Mouse (Mus musculus) hindlimb bud, embryonic 11.5 days (tissue): Measurements from ENCODE around the gene Kif28.
"Not testable (repeated sequence)": the region's sequence is repeated elsewhere in the genome, so short reads cannot be mapped to it uniquely, and the experiment has no call there.

Source experiments
- DNase-seq: peaks from one replicate; pipeline ENCODE4 v3.0.0-alpha.2; 2012; ENCODE audit warnings: low read depth, low spot score; ENCODE audit errors: extremely low spot score

The Kif28 gene

DNA sequence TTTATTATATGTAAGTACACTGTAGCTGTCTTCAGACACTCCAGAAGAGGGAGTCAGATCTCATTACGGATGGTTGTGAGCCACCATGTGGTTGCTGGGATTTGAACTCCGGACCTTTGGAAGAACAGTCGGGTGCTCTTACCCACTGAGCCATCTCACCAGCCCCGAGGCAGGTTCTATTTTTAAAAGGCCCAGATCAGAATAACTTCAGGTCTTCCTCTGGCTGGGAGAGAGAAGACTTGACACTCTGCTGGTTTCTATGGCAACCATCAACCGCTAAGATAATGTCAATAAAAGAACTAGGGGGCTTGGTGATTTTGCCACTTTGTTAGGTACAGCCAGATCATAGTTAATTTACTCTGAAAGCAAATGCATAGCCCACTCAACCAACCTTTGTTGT, 96.4 kb downstream of the Kif28 start:
- not testable (repeated sequence) for DNase-seq

DNA sequence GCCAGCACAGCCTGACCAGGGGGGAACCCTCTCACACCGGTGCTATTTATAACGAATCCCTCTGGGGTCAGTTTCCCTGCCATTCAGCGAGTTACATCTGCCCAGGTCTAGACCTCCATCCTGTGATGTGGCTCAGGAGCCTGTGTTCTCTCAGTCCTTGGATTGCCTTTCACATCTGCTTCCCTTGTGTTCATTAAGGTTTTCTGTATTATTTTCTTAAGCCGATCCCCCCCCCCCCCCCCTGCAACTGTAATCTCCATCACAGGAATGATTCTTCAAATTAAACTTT, 99.1 kb downstream of the Kif28 start:
- DNase-seq, result no peak
